Mouse (Mus musculus) megakaryocyte, embryonic 14.5 days (primary cell): ENCODE results near the gene Chrne.

ENCODE experiments used
- FLI1 ChIP-seq: IDR thresholded peaks from 2 replicates; pipeline ENCODE4 v1.6.1; 2012; ENCODE audit warnings: low read length, inconsistent platforms, mixed read lengths
- GATA1 ChIP-seq: IDR thresholded peaks from 3 replicates; pipeline ENCODE4 v1.6.1; 2012; ENCODE audit warnings: mixed read lengths, low read length, inconsistent platforms, borderline replicate concordance

DNA sequence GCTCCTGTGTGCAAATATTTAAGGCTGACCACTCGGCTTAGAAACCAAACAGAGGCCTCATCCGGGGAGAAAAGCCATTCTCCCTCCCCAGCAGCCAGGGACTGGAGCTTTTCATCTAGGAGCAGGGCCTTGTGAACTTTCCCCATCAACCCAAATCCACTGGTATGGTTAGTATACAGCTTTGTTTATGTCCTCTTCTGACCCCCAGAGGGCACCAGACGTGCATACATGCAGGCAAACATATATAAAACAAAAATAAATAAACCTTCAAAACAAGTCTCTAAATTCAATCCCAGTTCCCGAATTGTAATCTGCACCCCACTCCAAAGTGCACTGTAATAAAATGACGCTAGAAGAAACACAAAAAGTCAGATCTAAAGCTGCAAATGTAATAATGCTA lies 10.5 kb upstream of the Chrne start:
- no peak for TF ChIP-seq GATA1
- TF ChIP-seq FLI1, result no peak
